Mouse (Mus musculus): Measurements from ENCODE around the gene Dnaja1. TPM values are rescaled to one million over a fixed set of nuclear protein-coding genes. Genes with fewer than 3 reads are reported as not detected.

Dnaja1 gene
- polyA plus RNA-seq, 1 experiment from 2014 or later = 514 TPM

DNA sequence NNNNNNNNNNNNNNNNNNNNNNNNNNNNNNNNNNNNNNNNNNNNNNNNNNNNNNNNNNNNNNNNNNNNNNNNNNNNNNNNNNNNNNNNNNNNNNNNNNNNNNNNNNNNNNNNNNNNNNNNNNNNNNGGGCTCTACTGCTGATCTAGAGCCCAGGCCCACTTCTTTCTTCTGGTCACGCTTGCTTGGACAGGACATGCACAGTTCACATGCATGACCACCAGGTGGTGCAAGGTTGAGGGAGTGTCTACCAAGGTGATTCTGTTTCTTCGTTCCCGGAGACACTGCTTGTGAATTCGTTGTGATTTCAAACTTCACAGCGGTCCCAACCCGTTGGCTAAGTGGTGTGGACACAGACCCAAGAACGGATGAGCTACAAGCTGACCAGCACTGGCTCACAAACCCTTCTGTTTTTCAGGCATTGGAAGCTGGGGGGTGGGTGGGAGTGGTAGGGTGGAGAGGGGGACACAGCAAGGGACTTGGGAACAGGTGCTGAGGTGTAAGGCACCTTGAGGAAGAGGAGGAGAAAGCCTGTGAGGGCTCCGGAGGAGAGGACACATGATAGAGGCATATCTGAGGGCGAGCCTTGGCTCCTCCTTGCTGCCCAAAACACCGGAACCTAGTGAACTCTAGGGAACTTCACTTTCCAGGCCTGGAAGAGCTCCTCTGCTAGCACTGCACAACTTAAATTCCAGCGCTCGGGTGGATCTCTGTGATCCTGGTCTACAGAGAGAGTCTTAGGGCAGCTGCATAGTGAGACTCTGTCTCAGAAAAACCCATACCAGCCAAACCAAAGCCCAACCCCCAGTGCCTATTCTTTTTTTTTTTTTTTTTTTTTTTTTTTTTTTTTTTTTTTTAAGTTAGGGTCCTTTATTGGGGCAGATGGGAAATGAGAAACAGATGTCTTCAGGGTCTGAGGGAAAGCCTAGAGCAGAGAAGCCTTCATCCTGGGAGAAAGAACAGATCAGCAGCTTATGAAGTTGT is 52.6 kb downstream of the Dnaja1 start:
- Histone ChIP-seq H3K27me3 (ENCODE audit: insufficient read depth, poor library complexity, severe bottlenecking) (0 out of 2 replicates have a peak, but pooled peaks cover 2% of the 10 kb centered on the region), H3K36me3 (no peaks in the 10 kb centered on the region), H3K4me1 (replicated peaks) (peaks cover 23% of the 10 kb centered on the region), H3K27ac (peak overlapping the region; percentile 78), H3K9me3 (no peaks in the 10 kb centered on the region), H3K4me3 (peak overlapping the region; percentile 32)
- DNase-seq (ENCODE audit: low spot score) = peak; percentile 82
- 24% methylated on average over 12 of the region's 12 CpGs for WGBS

- H3K27me3 ChIP-seq (ENCODE audit: insufficient read depth, poor library complexity, severe bottlenecking) = 0 out of 2 replicates have a peak, but pooled peaks cover 2% of the 10 kb centered on the region
- no peaks in the 10 kb centered on the region for H3K9me3 ChIP-seq
- no peaks in the 10 kb centered on the region for H3K36me3 ChIP-seq
- DNase-seq (ENCODE audit: low spot score) = no peak
- 74% methylated on average over 4 of the region's 4 CpGs for WGBS
- H3K27ac ChIP-seq = no peak overlapping the region
- peaks cover 27% of the 10 kb centered on the region for H3K4me1 ChIP-seq (replicated peaks)
- H3K4me3 ChIP-seq = no peak overlapping the region
Measured at GRCm38 (mm10) chr4:40776416-40776815, 54.5 kb downstream of the Dnaja1 start.

DNA sequence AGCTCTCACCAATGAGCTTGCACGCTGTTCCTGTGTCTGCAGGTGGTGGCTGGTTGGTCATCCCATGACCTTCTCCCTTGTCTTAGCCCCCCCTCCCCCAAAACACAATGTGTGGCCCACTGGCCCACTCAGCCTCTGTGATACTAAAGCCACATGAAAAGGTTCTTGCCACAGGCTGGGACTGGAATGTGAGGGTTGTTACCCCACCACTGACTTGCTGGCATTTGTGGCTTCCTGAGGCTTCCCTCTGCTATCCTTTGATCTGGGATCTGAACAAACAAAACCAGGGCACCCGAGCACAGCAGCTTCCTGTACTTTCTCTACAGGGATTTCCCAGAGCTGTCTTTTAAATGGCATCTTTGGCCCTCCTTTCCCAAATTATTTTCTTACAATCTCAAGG is 55.2 kb downstream of the Dnaja1 start:
- Histone ChIP-seq H3K4me1 (replicated peaks) (peaks cover 27% of the 10 kb centered on the region), H3K27ac (peak overlapping the region; percentile 5; the same call in 1 of the 2 replicates), H3K27me3 (ENCODE audit: insufficient read depth, poor library complexity, severe bottlenecking) (0 out of 2 replicates have a peak, but pooled peaks cover 2% of the 10 kb centered on the region), H3K4me3 (no peak overlapping the region), H3K36me3 (no peaks in the 10 kb centered on the region), H3K9me3 (no peaks in the 10 kb centered on the region)
- 16% methylated on average over 2 of the region's 2 CpGs for WGBS
- DNase-seq (ENCODE audit: low spot score) = peak; percentile 27

- 0 out of 2 replicates have a peak, but pooled peaks cover 2% of the 10 kb centered on the region for H3K27me3 ChIP-seq (ENCODE audit: insufficient read depth, poor library complexity, severe bottlenecking)
- no peak overlapping the region for H3K27ac ChIP-seq
- DNase-seq (ENCODE audit: low spot score) = no peak
- no peak overlapping the region for H3K4me3 ChIP-seq
- no peaks in the 10 kb centered on the region for H3K9me3 ChIP-seq
- H3K36me3 ChIP-seq = no peaks in the 10 kb centered on the region
- 85% methylated on average over 6 of the region's 6 CpGs for WGBS
- peaks cover 23% of the 10 kb centered on the region for H3K4me1 ChIP-seq (replicated peaks)
Measured at GRCm38 (mm10) chr4:40778656-40779055, 56.7 kb downstream of the Dnaja1 start.

DNA sequence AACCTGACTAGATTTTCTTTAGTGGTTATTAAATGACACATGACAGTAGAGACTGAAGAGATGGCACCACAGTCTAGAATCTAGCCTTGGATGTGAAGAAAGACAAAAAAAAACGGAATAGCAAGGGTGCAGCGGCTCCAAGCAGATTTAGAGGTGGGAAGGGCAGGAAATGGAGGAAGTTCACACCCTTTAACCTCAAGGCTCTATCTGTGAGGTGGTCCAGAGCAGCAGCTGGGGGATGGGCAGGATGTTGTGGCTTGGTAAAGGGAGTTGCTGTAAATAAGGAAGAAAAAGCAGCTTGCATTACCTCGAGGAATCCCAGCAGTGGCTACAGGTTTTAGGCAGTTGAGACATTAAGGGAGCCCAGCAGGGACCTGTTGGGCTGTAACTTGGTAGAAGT is 59.2 kb downstream of the Dnaja1 start:
- Histone ChIP-seq H3K4me1 (replicated peaks) (peaks cover 18% of the 10 kb centered on the region), H3K4me3 (no peak overlapping the region), H3K27me3 (ENCODE audit: insufficient read depth, poor library complexity, severe bottlenecking) (no peaks in the 10 kb centered on the region), H3K9me3 (no peaks in the 10 kb centered on the region), H3K36me3 (no peaks in the 10 kb centered on the region), H3K27ac (no peak overlapping the region)
- DNase-seq (ENCODE audit: low spot score) = no peak
- 33% methylated on average over 3 of the region's 3 CpGs for whole genome bisulfite sequencing

- Histone ChIP-seq H3K27ac (no peak overlapping the region), H3K4me3 (no peak overlapping the region), H3K36me3 (no peaks in the 10 kb centered on the region), H3K27me3 (ENCODE audit: insufficient read depth, poor library complexity, severe bottlenecking) (no peaks in the 10 kb centered on the region), H3K4me1 (replicated peaks) (peaks cover 17% of the 10 kb centered on the region), H3K9me3 (no peaks in the 10 kb centered on the region)
- DNase-seq (ENCODE audit: low spot score) = no peak
- WGBS = 67% methylated on average over 8 of the region's 8 CpGs
Measured at GRCm38 (mm10) chr4:40781797-40782495, 60.0 kb downstream of the Dnaja1 start.

GRCm38 (mm10) chr4:40783049-40783448 is 61.1 kb downstream of the Dnaja1 start:
- Histone ChIP-seq H3K27me3 (ENCODE audit: insufficient read depth, poor library complexity, severe bottlenecking) (no peaks in the 10 kb centered on the region), H3K4me1 (replicated peaks) (peaks cover 7% of the 10 kb centered on the region), H3K4me3 (no peak overlapping the region), H3K27ac (no peak overlapping the region), H3K9me3 (no peaks in the 10 kb centered on the region), H3K36me3 (no peaks in the 10 kb centered on the region)
- WGBS = 95% methylated on average over 4 of the region's 4 CpGs
- no peak for DNase-seq (ENCODE audit: low spot score)

DNA sequence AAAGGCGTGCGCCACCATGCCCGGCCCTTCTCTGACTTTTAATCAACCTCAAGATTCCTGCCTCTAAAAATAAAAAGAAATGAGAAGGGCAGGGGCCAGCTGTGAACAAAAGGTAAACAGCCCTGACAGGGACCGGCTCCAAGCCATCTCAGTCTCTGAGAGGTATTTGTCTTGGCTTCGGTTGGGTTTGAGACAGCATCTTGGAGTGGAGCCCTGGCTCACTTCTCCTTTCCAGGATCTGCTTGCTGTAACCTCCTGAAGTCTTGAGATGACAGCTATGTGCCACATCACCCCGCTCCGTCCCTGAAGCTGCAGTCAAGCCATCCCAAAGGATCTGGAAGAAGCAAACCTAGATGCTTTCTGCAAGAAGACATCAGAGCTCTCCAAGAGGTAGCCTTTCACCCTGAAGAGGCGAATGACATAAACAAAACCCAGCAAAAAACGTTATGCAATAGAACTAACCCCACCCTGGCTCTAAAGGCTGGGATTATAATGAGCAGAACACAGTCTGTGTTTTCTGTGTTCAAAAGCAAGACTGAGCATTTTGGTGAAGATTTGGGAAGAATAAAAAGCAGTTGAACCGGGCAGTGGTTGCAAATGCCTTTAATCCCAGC is 62.7 kb downstream of the Dnaja1 start:
- Histone ChIP-seq H3K27me3 (ENCODE audit: insufficient read depth, poor library complexity, severe bottlenecking) (no peaks in the 10 kb centered on the region), H3K4me1 (replicated peaks) (peaks cover 4% of the 10 kb centered on the region), H3K9me3 (no peaks in the 10 kb centered on the region), H3K36me3 (no peaks in the 10 kb centered on the region), H3K4me3 (no peak overlapping the region), H3K27ac (no peak overlapping the region)
- DNase-seq (ENCODE audit: low spot score) = no peak
- 87% methylated on average over 10 of the region's 10 CpGs for WGBS

- DNase-seq (ENCODE audit: low spot score) = no peak
- H3K4me1 ChIP-seq (replicated peaks) = peaks cover 4% of the 10 kb centered on the region
- 80% methylated on average over 9 of the region's 9 CpGs for WGBS
Measured at GRCm38 (mm10) chr4:40785620-40786166, 63.7 kb downstream of the Dnaja1 start.

DNA sequence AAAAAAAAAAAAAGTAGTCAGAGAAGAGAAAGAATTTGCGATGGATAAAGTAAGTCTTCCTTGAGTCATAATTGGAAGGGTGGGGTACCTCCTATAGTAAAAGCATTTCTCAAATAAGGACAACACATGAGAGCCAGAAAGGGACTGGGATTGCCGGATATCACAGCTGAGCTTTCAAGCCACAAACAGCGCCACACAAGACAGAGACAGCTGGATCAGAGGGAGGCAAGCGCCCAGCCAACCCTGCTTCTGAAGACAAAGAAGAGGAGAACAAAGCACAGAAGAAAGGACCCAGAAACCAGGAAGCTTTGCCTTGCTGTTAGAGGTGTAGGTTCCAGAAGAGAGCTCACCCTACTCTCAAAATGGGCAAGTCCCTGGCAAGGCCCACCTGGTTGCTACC is 64.6 kb downstream of the Dnaja1 start:
- H3K9me3 ChIP-seq = no peaks in the 10 kb centered on the region
- no peak overlapping the region for H3K27ac ChIP-seq
- DNase-seq (ENCODE audit: low spot score) = no peak
- no peaks in the 10 kb centered on the region for H3K27me3 ChIP-seq (ENCODE audit: insufficient read depth, poor library complexity, severe bottlenecking)
- H3K4me1 ChIP-seq (replicated peaks) = no peaks in the 10 kb centered on the region
- H3K4me3 ChIP-seq = no peak overlapping the region
- H3K36me3 ChIP-seq = no peaks in the 10 kb centered on the region
- 60% methylated on average over 4 of the region's 4 CpGs for WGBS

More at GRCm38 (mm10) chr4:40785620-40786166, 63.7 kb downstream of the Dnaja1 start:
- H3K27ac ChIP-seq = no peak overlapping the region
- no peaks in the 10 kb centered on the region for H3K27me3 ChIP-seq (ENCODE audit: insufficient read depth, poor library complexity, severe bottlenecking)
- H3K4me3 ChIP-seq = no peak overlapping the region
- H3K36me3 ChIP-seq = no peaks in the 10 kb centered on the region
- no peaks in the 10 kb centered on the region for H3K9me3 ChIP-seq
